Mouse (Mus musculus): Measurements from ENCODE around the gene Olfr339.
"Not testable (repeated sequence)": the region's sequence is repeated elsewhere in the genome, so short reads cannot be mapped to it uniquely, and the experiment has no call there.

Gene Olfr339

GRCm38 (mm10) chr2:36418647-36419046 lies at the start of gene Olfr339:
Gene Olfr339, plus strand, starts transcription at chr2:36418947.
- DNase-seq (ENCODE audit: low spot score), result no peak

- DNase-seq (ENCODE audit: low spot score), result no peak
Observed at GRCm38 (mm10) chr2:36373219-36373618, 45.5 kb upstream of the Olfr339 start, which contains the start of gene Olfr338. Gene Olfr338, plus strand, starts transcription at chr2:36373519.

GRCm38 (mm10) chr2:36415174-36415573 lies 3.6 kb upstream of the Olfr339 start:
- not testable (repeated sequence) for DNase-seq (ENCODE audit: low spot score)

- not testable (repeated sequence) for DNase-seq (ENCODE audit: low spot score)
Observed at GRCm38 (mm10) chr2:36415591-36415990, 3.2 kb upstream of the Olfr339 start.

- no peak for DNase-seq (ENCODE audit: low spot score)
Observed at GRCm38 (mm10) chr2:36452287-36452686, 33.5 kb downstream of the Olfr339 start, which contains the start of gene Olfr340. Gene Olfr340, plus strand, starts transcription at chr2:36452587.

- no peak for DNase-seq (ENCODE audit: low spot score)
Observed at GRCm38 (mm10) chr2:36473634-36474033, 54.9 kb downstream of the Olfr339 start.

All from ovary, postnatal 10 days (tissue).